8 mouse cellular contexts compared by ENCODE assay signal in genomic region chr6:83119734-83120051, GRCm38 (mm10). TPM values are rescaled to one million over a fixed set of nuclear protein-coding genes. Genes with fewer than 3 reads are reported as not detected.
DNase-seq lines count a peak whose midpoint lies in the region; ATAC-seq and TF ChIP-seq lines count a peak whose summit lies in the region.

No protein-coding gene starts in this region.

- peak; percentile 66 for DNase-seq in cerebellum, adult 9-10 months
- no peak for DNase-seq in cerebellum, adult 11 months
- DNase-seq in MEL (ENCODE audit: low read depth, low spot score) = no peak
- no peak for DNase-seq in B cell, adult 2 months
- no peak for DNase-seq in thymus, postnatal 0 days (ENCODE audit: low spot score)
- no peak for DNase-seq in ovary, postnatal 14 days (ENCODE audit: low spot score)

- no peak for TF ChIP-seq RAD21 in MEL (IDR thresholded peaks at IDR 0.05; ENCODE audit: low read depth, low read length)

- H3K4me2 ChIP-seq in hindbrain, embryonic 12.5 days (replicated peaks) = peak overlapping the region; percentile 84
- H3K4me2 ChIP-seq in liver, embryonic 12.5 days = peak overlapping the region; percentile 95

- peak overlapping the region; percentile 19; the same call in 1 of the 2 replicates for H3K27ac ChIP-seq in MEL (ENCODE audit: control insufficient read depth, low read depth, low read length)
- peak overlapping the region; percentile 97; the same call in 1 of the 2 replicates for H3K27ac ChIP-seq in hindbrain, embryonic 12.5 days
- peak overlapping the region; percentile 96 for H3K27ac ChIP-seq in liver, embryonic 12.5 days

- ATAC-seq in hindbrain, embryonic 12.5 days (ENCODE audit: low FRiP score) = no peak
- no peak for ATAC-seq in liver, embryonic 12.5 days

- H3K4me1 ChIP-seq in MEL (ENCODE audit: control insufficient read depth in 1 of 2, insufficient read depth in 2 of 2, low read length in 2 of 2) = peaks cover 0 to 27% of the 10 kb centered on the region in 2 experiments; a peak in 3 of 4 replicates
- peaks cover 67% of the 10 kb centered on the region for H3K4me1 ChIP-seq in hindbrain, embryonic 12.5 days
- peaks cover 79% of the 10 kb centered on the region for H3K4me1 ChIP-seq in liver, embryonic 12.5 days

- no peaks in the 10 kb centered on the region for H3K9me3 ChIP-seq in MEL (replicated peaks; ENCODE audit: insufficient read depth, low read length)
- H3K9me3 ChIP-seq in hindbrain, embryonic 12.5 days (replicated peaks) = no peaks in the 10 kb centered on the region
- H3K9me3 ChIP-seq in liver, embryonic 12.5 days (replicated peaks) = no peaks in the 10 kb centered on the region

- no peak for TF ChIP-seq CTCF in MEL (IDR thresholded peaks at IDR 0.05 in 2 of 3, conservative IDR thresholded peaks at IDR 0.05 in 1 of 3; ENCODE audit: control insufficient read depth in 1 of 3, insufficient read depth in 1 of 3, low read depth in 2 of 3, low read length in 3 of 3, poor library complexity in 1 of 3, severe bottlenecking in 1 of 3)

- peaks cover 48% of the 10 kb centered on the region for H3K79me2 ChIP-seq in MEL (ENCODE audit: control insufficient read depth, insufficient read depth, low read length, poor library complexity)

- 75% methylated on average over 7 of the region's 7 CpGs for WGBS in hindbrain, embryonic 12.5 days
- WGBS in liver, embryonic 12.5 days (ENCODE audit: insufficient replicate concordance) = 77% methylated on average over 7 of the region's 7 CpGs

- TF ChIP-seq EP300 in MEL (IDR thresholded peaks at IDR 0.05; ENCODE audit: low read depth in 1 of 2, low read length in 2 of 2) = no peak

- no peak overlapping the region; a peak in 1 of 4 replicates for H3K4me3 ChIP-seq in MEL (ENCODE audit: control insufficient read depth in 1 of 2, insufficient read depth in 1 of 2, low read depth in 2 of 2, low read length in 2 of 2)
- peak overlapping the region; percentile 82 for H3K4me3 ChIP-seq in hindbrain, embryonic 12.5 days
- peak overlapping the region; percentile 74 for H3K4me3 ChIP-seq in liver, embryonic 12.5 days

- peak overlapping the region; percentile 46 for H3K9ac ChIP-seq in MEL (ENCODE audit: control insufficient read depth, low read depth, low read length, poor library complexity, severe bottlenecking)
- peak overlapping the region; percentile 91 for H3K9ac ChIP-seq in hindbrain, embryonic 12.5 days
- peak overlapping the region; percentile 88 for H3K9ac ChIP-seq in liver, embryonic 12.5 days

- peaks cover 0 to 31% of the 10 kb centered on the region in 2 experiments; a peak in 2 of 4 replicates for H3K36me3 ChIP-seq in MEL (ENCODE audit: control insufficient read depth in 1 of 2, insufficient read depth in 2 of 2, low read length in 2 of 2)
- peaks cover 29% of the 10 kb centered on the region for H3K36me3 ChIP-seq in hindbrain, embryonic 12.5 days
- peaks cover 42% of the 10 kb centered on the region for H3K36me3 ChIP-seq in liver, embryonic 12.5 days

- no peak for TF ChIP-seq POLR2A in MEL (IDR thresholded peaks at IDR 0.05; ENCODE audit: control insufficient read depth in 1 of 2, insufficient read depth in 1 of 2, low read depth in 1 of 2, low read length in 2 of 2, poor library complexity in 1 of 2)

- no peaks in the 10 kb centered on the region for H3K27me3 ChIP-seq in MEL (ENCODE audit: control insufficient read depth in 1 of 2, insufficient read depth in 2 of 2, low read length in 2 of 2)
- no peaks in the 10 kb centered on the region for H3K27me3 ChIP-seq in hindbrain, embryonic 12.5 days
- no peaks in the 10 kb centered on the region for H3K27me3 ChIP-seq in liver, embryonic 12.5 days (replicated peaks)

TF ChIP-seq in MEL, 35 proteins besides CTCF, POLR2A, EP300 and RAD21:
- TF ChIP-seq ZNF384 (IDR thresholded peaks at IDR 0.05; ENCODE audit: low read depth, low read length) (no peak), E2F4 (IDR thresholded peaks at IDR 0.05; ENCODE audit: borderline replicate concordance, low read depth, low read length) (no peak), MYB (IDR thresholded peaks at IDR 0.05; ENCODE audit: low read depth, low read length) (no peak), MEF2A (IDR thresholded peaks at IDR 0.05; ENCODE audit: extremely low read depth, insufficient replicate concordance, low read depth, low read length, poor library complexity, severe bottlenecking) (no peak), HCFC1 (IDR thresholded peaks at IDR 0.05; ENCODE audit: low read depth, low read length) (no peak), MXI1 (IDR thresholded peaks at IDR 0.05; ENCODE audit: low read depth, low read length) (no peak), ZC3H11A (IDR thresholded peaks at IDR 0.05; ENCODE audit: low read depth, low read length) (no peak), NRF1 (IDR thresholded peaks at IDR 0.05; ENCODE audit: insufficient read depth, low read depth, low read length, poor library complexity, severe bottlenecking) (no peak), ELF1 (IDR thresholded peaks at IDR 0.05; ENCODE audit: low read depth, low read length) (no peak), ZMIZ1 (IDR thresholded peaks at IDR 0.05; ENCODE audit: low read depth, low read length) (no peak), JUND (IDR thresholded peaks at IDR 0.05; ENCODE audit: low read depth, low read length) (no peak), USF1 (IDR thresholded peaks at IDR 0.05; ENCODE audit: low read depth, low read length) (no peak), GABPA (IDR thresholded peaks at IDR 0.05; ENCODE audit: low read depth, low read length) (no peak), USF2 (IDR thresholded peaks at IDR 0.05; ENCODE audit: borderline replicate concordance in 1 of 2, insufficient read depth in 1 of 2, low read depth in 1 of 2, low read length in 2 of 2) (no peak), GATA1 (IDR thresholded peaks at IDR 0.05; ENCODE audit: low read depth, low read length) (no peak), SIN3A (IDR thresholded peaks at IDR 0.05; ENCODE audit: low read length) (no peak), NELFE (IDR thresholded peaks at IDR 0.05; ENCODE audit: low read depth, low read length) (no peak), TAL1 (IDR thresholded peaks at IDR 0.05; ENCODE audit: low read length) (no peak), MAZ (IDR thresholded peaks at IDR 0.05; ENCODE audit: low read depth, low read length) (no peak)

RNA-seq across cellular contexts. Expression of gene Wbp1, which starts 1.7 kb away (rescaled TPM):
- 35.0 and 42.4 TPM in 2 replicates for total RNA-seq in MEL (2012; rRNA removed)
- 10 to 100 TPM in 1 of 2 experiments, not detected in 1; 72.8 TPM for polyA plus RNA-seq in MEL (2012; ENCODE audit: insufficient read depth in 1 of 2, insufficient read length in 2 of 2, low read depth in 1 of 2, low replicate concordance in 2 of 2, missing spikeins in 1 of 2)
- polyA plus RNA-seq in hindbrain, embryonic 12.5 days (2016; fragmentation: Nextera tagmentation; extraction: Ambion mirVana) = 206 and 212 TPM in 2 replicates
- polyA plus RNA-seq in liver, embryonic 12.5 days (2016; fragmentation: Nextera tagmentation; extraction: Ambion mirVana) = 35.0 and 37.9 TPM in 2 replicates
- polyA plus RNA-seq in thymus, postnatal 0 days (2015; fragmentation: Nextera tagmentation; extraction: Ambion mirVana) = 69.7 and 71.1 TPM in 2 replicates

RNA-seq across cellular contexts. Expression of gene Mogs, which starts 4.4 kb away (rescaled TPM):
- total RNA-seq in MEL (2012; rRNA removed) = 167 and 209 TPM in 2 replicates
- polyA plus RNA-seq in MEL (2012; ENCODE audit: insufficient read depth in 1 of 2, insufficient read length in 2 of 2, low read depth in 1 of 2, low replicate concordance in 2 of 2, missing spikeins in 1 of 2) = 100 to 1,000 TPM in 1 of 2 experiments, not detected in 1; 150 TPM
- 42.6 TPM in 2 replicates for polyA plus RNA-seq in hindbrain, embryonic 12.5 days (2016; fragmentation: Nextera tagmentation; extraction: Ambion mirVana)
- polyA plus RNA-seq in liver, embryonic 12.5 days (2016; fragmentation: Nextera tagmentation; extraction: Ambion mirVana) = 83.5 and 86.9 TPM in 2 replicates
- polyA plus RNA-seq in thymus, postnatal 0 days (2015; fragmentation: Nextera tagmentation; extraction: Ambion mirVana) = 39.9 and 42.0 TPM in 2 replicates

RNA-seq across cellular contexts. Expression of gene Ino80b, which starts 5.5 kb away (rescaled TPM):
- total RNA-seq in MEL (2012; rRNA removed) = 25.8 and 30.6 TPM in 2 replicates
- polyA plus RNA-seq in MEL (2012; ENCODE audit: insufficient read depth in 1 of 2, insufficient read length in 2 of 2, low read depth in 1 of 2, low replicate concordance in 2 of 2, missing spikeins in 1 of 2) = 10 to 100 TPM in 1 of 2 experiments, not detected in 1; 40.9 TPM
- polyA plus RNA-seq in hindbrain, embryonic 12.5 days (2016; fragmentation: Nextera tagmentation; extraction: Ambion mirVana) = 19.6 and 19.9 TPM in 2 replicates
- 12.1 and 13.0 TPM in 2 replicates for polyA plus RNA-seq in liver, embryonic 12.5 days (2016; fragmentation: Nextera tagmentation; extraction: Ambion mirVana)
- polyA plus RNA-seq in thymus, postnatal 0 days (2015; fragmentation: Nextera tagmentation; extraction: Ambion mirVana) = 17.7 and 17.9 TPM in 2 replicates

RNA-seq across cellular contexts. Expression of gene Mrpl53, which starts 10.9 kb away (rescaled TPM):
- total RNA-seq in MEL (2012; rRNA removed) = 91.3 and 93.7 TPM in 2 replicates
- polyA plus RNA-seq in MEL (2012; ENCODE audit: insufficient read depth in 1 of 2, insufficient read length in 2 of 2, low read depth in 1 of 2, low replicate concordance in 2 of 2, missing spikeins in 1 of 2) = 10 to 100 TPM in 1 of 2 experiments, not detected in 1; 63.8 TPM
- 110 and 124 TPM in 2 replicates for polyA plus RNA-seq in hindbrain, embryonic 12.5 days (2016; fragmentation: Nextera tagmentation; extraction: Ambion mirVana)
- 101 and 105 TPM in 2 replicates for polyA plus RNA-seq in liver, embryonic 12.5 days (2016; fragmentation: Nextera tagmentation; extraction: Ambion mirVana)
- 101 and 107 TPM in 2 replicates for polyA plus RNA-seq in thymus, postnatal 0 days (2015; fragmentation: Nextera tagmentation; extraction: Ambion mirVana)

RNA-seq across cellular contexts. Expression of gene Rtkn, which starts 15.6 kb away (rescaled TPM):
- 5.2 and 5.4 TPM in 2 replicates for total RNA-seq in MEL (2012; rRNA removed)
- polyA plus RNA-seq in MEL (2012; ENCODE audit: insufficient read depth in 1 of 2, insufficient read length in 2 of 2, low read depth in 1 of 2, low replicate concordance in 2 of 2, missing spikeins in 1 of 2) = 1 to 10 TPM in 1 of 2 experiments, not detected in 1; 8.3 TPM
- 40.7 and 42.6 TPM in 2 replicates for polyA plus RNA-seq in hindbrain, embryonic 12.5 days (2016; fragmentation: Nextera tagmentation; extraction: Ambion mirVana)
- polyA plus RNA-seq in liver, embryonic 12.5 days (2016; fragmentation: Nextera tagmentation; extraction: Ambion mirVana) = 11.8 and 12.6 TPM in 2 replicates
- 29.1 and 30.9 TPM in 2 replicates for polyA plus RNA-seq in thymus, postnatal 0 days (2015; fragmentation: Nextera tagmentation; extraction: Ambion mirVana)

Comparison
In these comparisons a context has a peak if more than half of its experiments do, and no peak if none do; other contexts are left out.
1. H3K27ac ChIP-seq: peak in every context shown above with its lines; median percentile 97 in hindbrain, embryonic 12.5 days; 96 in liver, embryonic 12.5 days; 19 in MEL.
2. H3K4me3 ChIP-seq: peak in hindbrain, embryonic 12.5 days (single experiment) and liver, embryonic 12.5 days (single experiment); none in MEL (0 of 2).
3. Peak in every context shown above with its lines, with median percentiles within 50 percentile points of each other: H3K9ac ChIP-seq.